Mouse (Mus musculus): Measurements from ENCODE around the gene Olfr368. TPM values are rescaled to one million over a fixed set of nuclear protein-coding genes. Genes with fewer than 3 reads are reported as not detected.

Olfr368 gene
- not detected in 2 replicates for polyA plus RNA-seq (2012; rRNA removed)

GRCm38 (mm10) chr2:37326215-37326614 is at the start of gene Olfr368:
Olfr368 (plus strand) TSS chr2:37326515.

GRCm38 (mm10) chr2:37358633-37359540 is 32.6 kb downstream of the Olfr368 start, which contains the start of gene Pdcl:
Pdcl (minus strand) TSS chr2:37359332.

Other genes starting within 250 kb of the Olfr368 start
- gene Olfr361, start 237.2 kb upstream of the Olfr368 start, polyA plus RNA-seq (2012; rRNA removed), result not detected in 2 replicates
- gene Olfr362, start 208.6 kb upstream of the Olfr368 start, polyA plus RNA-seq (2012; rRNA removed), result not detected in 2 replicates
- not detected in 2 replicates for gene Olfr364-ps1, start 187.2 kb upstream of the Olfr368 start, polyA plus RNA-seq (2012; rRNA removed)
- not detected in 2 replicates for gene Olfr365, start 138.3 kb upstream of the Olfr368 start, polyA plus RNA-seq (2012; rRNA removed)
- not detected in 2 replicates for gene Olfr366, start 114.9 kb upstream of the Olfr368 start, polyA plus RNA-seq (2012; rRNA removed)
- gene Pdcl, start 32.8 kb downstream of the Olfr368 start, polyA plus RNA-seq (2012; rRNA removed), result 5.3 and 5.4 TPM in 2 replicates
- 2.7 and 3.4 TPM in 2 replicates for gene Rc3h2, start 96.4 kb downstream of the Olfr368 start, polyA plus RNA-seq (2012; rRNA removed)
- gene Zbtb26, start 116.6 kb downstream of the Olfr368 start, polyA plus RNA-seq (2012; rRNA removed), result 0.47 and 0.98 TPM in 2 replicates
- gene Zbtb6, start 116.7 kb downstream of the Olfr368 start, polyA plus RNA-seq (2012; rRNA removed), result 1.2 and 1.5 TPM in 2 replicates
- 3.6 and 4.2 TPM in 2 replicates for gene Rabgap1, start 116.8 kb downstream of the Olfr368 start, polyA plus RNA-seq (2012; rRNA removed)
- 0.09 TPM in 2 replicates for gene Gpr21, start 189.8 kb downstream of the Olfr368 start, polyA plus RNA-seq (2012; rRNA removed)